Mouse (Mus musculus) hindbrain, embryonic 11.5 days (tissue): ENCODE data around the gene Ehbp1l1. TPM values are rescaled to one million over a fixed set of nuclear protein-coding genes. Genes with fewer than 3 reads are reported as not detected.
A peak's percentile ranks its signal among the peaks of the same experiment; 100 is the strongest.

ENCODE experiments used
- ATAC-seq: fragments of 200-750 bp; cut with Nextera tagmentation; 2 replicates; pipeline ENCODE4 v1.8.0; 2017; ENCODE audit warnings: mild to moderate bottlenecking, moderate TSS enrichment, moderate library complexity; ENCODE audit not compliant: low FRiP score
- DNase-seq: peaks from one replicate; pipeline ENCODE4 v3.0.0-alpha.2; 2015; ENCODE audit warnings: low spot score
- H3K27ac ChIP-seq: fragments of 300-500 bp; sonication (generic); 2 replicates; pipeline ENCODE4 v1.5.1; 2014; ENCODE audit warnings: mild to moderate bottlenecking, low read depth, low read length
- H3K27me3 ChIP-seq: fragments of 300-500 bp; sonication (generic); 2 replicates; pipeline ENCODE4 v1.6.1; 2014; ENCODE audit warnings: mild to moderate bottlenecking, low read length, moderate library complexity, mixed read lengths; ENCODE audit not compliant: control insufficient read depth, insufficient read depth
- H3K36me3 ChIP-seq: fragments of 300-500 bp; sonication (generic); 2 replicates; pipeline ENCODE4 v1.6.1; 2014; ENCODE audit warnings: mild to moderate bottlenecking, low read length, moderate library complexity, mixed read lengths; ENCODE audit not compliant: control insufficient read depth, insufficient read depth
- H3K4me1 ChIP-seq: fragments of 300-500 bp; sonication (generic); replicated peaks from 2 replicates; pipeline ENCODE4 v1.6.1; 2014; ENCODE audit warnings: low read length, mixed read lengths; ENCODE audit not compliant: control insufficient read depth, insufficient read depth
- H3K4me2 ChIP-seq: fragments of 300-500 bp; sonication (generic); replicated peaks from 2 replicates; pipeline ENCODE4 v1.6.1; 2014; ENCODE audit warnings: mild to moderate bottlenecking, low read depth, low read length
- H3K4me3 ChIP-seq: fragments of 300-500 bp; sonication (generic); 2 replicates; pipeline ENCODE4 v1.5.1; 2014; ENCODE audit warnings: low read depth, low read length
- H3K9ac ChIP-seq: fragments of 300-500 bp; sonication (generic); 2 replicates; pipeline ENCODE4 v1.6.1; 2014; ENCODE audit warnings: low read depth, low read length
- H3K9me3 ChIP-seq: fragments of 300-500 bp; sonication (generic); 2 replicates; pipeline ENCODE4 v1.6.1; 2016; ENCODE audit warnings: low read length; ENCODE audit not compliant: control insufficient read depth
- WGBS: fragments of 180-500 bp; shearing (Covaris S2); extraction: QIAGEN DNeasy Blood & Tissue Kit; methylation state at CpG from one replicate; pipeline ENCODE4 v1.1.7; 2014; 5-methylcytosine and 5-hydroxymethylcytosine counted together
- polyA plus RNA-seq: library from polyadenylated mRNA; unstranded; fragments of >200 nt; fragmentation: Nextera tagmentation; extraction: Ambion mirVana; gene quantifications from 2 replicates; pipeline ENCODE4 v1.2.1, GENCODE M21; 2014

Gene Ehbp1l1
- 4.4 and 6.2 TPM in 2 replicates for polyA plus RNA-seq

DNA sequence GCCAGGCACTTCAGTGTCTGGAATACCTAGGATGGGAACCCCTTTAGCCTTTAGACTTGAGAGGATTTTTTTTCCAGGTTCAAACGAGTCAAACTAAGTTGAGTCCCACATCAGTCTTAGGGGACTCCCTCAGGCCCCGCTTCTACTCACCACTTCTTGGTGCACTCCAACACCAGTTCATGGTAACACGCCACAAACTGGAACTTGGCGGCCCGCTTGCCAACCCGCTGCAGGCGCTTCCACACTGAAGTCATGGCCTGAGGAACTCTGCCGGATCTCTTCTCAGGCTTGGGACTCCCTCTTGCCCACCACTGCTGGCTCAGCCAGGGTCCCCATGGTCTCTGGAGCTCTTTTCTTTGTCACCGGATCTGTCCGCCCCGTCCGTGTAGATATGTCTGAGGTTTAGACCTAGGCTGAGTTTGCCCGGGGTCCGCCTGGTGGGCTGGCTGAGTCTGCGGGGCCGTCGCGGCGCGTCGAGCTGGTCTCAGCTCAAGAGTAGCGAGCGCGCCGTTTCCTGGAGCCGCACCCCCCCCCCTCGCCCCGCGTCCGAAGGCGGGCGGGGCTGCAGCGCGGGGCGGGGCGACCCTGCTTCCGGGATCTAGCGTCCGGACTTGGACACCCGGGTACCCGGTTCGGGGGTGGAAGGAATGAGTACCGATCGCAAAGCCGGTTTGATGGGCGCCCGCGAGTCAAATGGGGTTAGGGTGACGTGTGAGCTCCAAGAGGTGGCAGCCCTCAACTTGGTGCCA lies at the start of gene Ehbp1l1:
Gene Ehbp1l1 (minus strand): TSS at position 551 of the 749 bp plus-strand sequence.
- H3K27ac ChIP-seq, result 0 out of 2 replicates have a peak within 1 kb of the TSS, but pooled peaks have one; percentile 11
- peaks cover 8% of the 10 kb centered on the region; the same call in 1 of the 2 replicates for H3K36me3 ChIP-seq
- ATAC-seq, result no peak
- H3K27me3 ChIP-seq, result no peaks in the 10 kb centered on the region
- peaks cover 16% of the 10 kb centered on the region for H3K4me1 ChIP-seq
- H3K9me3 ChIP-seq, result no peaks in the 10 kb centered on the region
- 18% methylated on average over 38 of the region's 49 CpGs for WGBS
- H3K4me3 ChIP-seq, result peak within 1 kb of the TSS; percentile 26
- peak within 1 kb of the TSS; percentile 63 for H3K4me2 ChIP-seq
- DNase-seq, result peak; percentile 56
- peak within 1 kb of the TSS; percentile 49 for H3K9ac ChIP-seq

DNA sequence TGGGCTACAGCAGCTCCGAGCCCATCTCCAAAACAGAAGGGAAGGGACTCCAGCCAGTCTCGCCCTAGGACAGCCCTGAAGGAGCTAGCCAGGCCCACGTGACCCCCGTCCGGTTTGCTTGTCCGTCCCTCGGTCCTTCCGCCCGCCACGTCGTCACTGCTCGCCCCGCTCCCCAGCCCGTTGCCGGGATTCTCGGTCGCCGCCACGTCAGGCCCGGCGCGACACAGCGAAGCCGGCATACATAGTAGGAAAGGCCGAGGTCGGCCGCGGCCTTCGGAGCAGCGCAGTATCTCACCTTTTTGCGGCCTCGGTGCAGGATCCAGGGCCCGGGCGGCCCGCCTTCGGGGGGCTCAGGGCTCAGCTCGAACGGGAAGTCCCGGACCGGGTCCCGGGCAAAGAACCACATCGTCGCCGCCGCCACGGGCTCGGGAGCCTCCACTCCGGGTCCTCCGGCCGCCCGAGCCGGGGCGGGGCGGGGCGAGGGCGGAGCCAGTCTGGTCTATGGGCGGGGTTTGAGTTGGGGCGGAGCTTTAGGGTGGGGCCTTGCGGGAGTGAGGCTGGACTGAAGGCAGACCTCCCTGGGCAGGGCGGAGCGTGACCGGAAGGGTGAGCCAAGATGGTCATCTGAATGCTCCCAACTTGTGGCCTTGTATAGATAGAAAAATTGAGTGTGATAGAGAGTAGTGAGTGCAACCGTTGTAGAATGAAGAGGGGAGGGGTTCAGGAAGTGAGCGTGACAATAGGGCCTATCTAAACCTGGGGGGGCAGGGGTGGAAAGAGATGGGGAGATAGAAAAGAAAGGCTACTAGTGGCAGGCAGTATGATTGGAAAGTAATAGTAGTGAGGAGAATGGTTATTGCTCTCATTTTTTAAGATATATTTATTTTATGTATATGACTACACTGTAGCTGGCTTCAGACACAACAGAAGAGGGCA lies 45.1 kb upstream of the Ehbp1l1 start, which contains the start of gene Scyl1:
Gene Scyl1 (minus strand): TSS at position 495 of the 936 bp plus-strand sequence.
- DNase-seq (peak; percentile 94), ATAC-seq (peak; percentile 97)
- WGBS, result under 1% methylated on average over 54 of the region's 64 CpGs
- Histone ChIP-seq H3K4me2 (peak within 1 kb of the TSS; percentile 92), H3K9me3 (no peaks in the 10 kb centered on the region), H3K9ac (peak within 1 kb of the TSS; percentile 84), H3K36me3 (0 out of 2 replicates have a peak, but pooled peaks cover 4% of the 10 kb centered on the region), H3K27me3 (no peaks in the 10 kb centered on the region), H3K4me1 (peaks cover 8% of the 10 kb centered on the region), H3K27ac (peak within 1 kb of the TSS; percentile 74), H3K4me3 (peak within 1 kb of the TSS; percentile 89)

DNA sequence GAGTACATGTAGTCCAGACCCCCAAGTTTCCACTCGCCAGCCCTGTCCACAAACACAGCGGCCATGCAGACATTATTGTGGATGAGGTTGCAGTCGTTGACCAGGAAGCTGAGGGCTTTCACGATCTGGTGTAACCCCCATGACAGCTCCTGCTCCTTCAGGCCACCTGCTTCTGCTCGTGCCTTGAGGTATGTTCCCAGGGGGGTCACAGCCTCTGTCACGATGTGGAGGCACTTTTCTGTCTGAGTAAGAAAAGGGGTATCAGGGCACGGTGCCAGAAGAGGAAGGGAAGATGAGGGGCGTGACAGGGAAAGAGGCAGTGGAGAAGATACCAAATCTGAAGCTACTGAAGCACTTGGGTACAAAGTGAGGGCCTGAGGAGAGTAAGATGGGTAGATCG lies 44.2 kb upstream of the Ehbp1l1 start:
- H3K27me3 ChIP-seq, result no peaks in the 10 kb centered on the region
- H3K36me3 ChIP-seq, result 0 out of 2 replicates have a peak, but pooled peaks cover 8% of the 10 kb centered on the region
- peak overlapping the region; percentile 89 for H3K4me3 ChIP-seq
- ATAC-seq (no peak), DNase-seq (no peak)
- 55% methylated on average over 9 of the region's 9 CpGs for WGBS
- H3K9ac ChIP-seq, result peak overlapping the region; percentile 84
- H3K9me3 ChIP-seq, result no peaks in the 10 kb centered on the region
- H3K27ac ChIP-seq, result peak overlapping the region; percentile 74; the same call in 1 of the 2 replicates
- peaks cover 8% of the 10 kb centered on the region for H3K4me1 ChIP-seq
- H3K4me2 ChIP-seq, result peak overlapping the region; percentile 92

DNA sequence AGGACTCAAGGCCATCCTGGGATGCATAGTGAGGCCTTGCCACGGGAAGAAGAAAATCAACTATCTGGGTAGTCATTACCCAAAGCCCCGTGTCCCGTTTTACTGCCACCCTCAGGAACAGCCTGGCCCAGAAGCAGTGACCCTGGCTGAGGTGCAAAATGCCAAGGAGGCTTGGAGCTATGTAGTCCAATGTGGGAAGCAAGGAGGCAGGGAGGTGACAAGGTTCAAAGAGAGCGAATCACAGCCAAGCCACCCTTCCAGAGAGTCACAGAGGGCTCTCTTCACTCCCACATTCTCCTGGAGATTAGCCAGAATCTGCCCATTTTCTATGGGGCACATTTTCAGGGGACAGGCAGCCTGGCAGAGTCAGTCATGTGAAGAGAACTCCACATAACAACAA lies 41.2 kb upstream of the Ehbp1l1 start:
- no peak overlapping the region for H3K9ac ChIP-seq
- WGBS, result 94% methylated on average over 4 of the region's 4 CpGs
- no peaks in the 10 kb centered on the region for H3K9me3 ChIP-seq
- peaks cover 8% of the 10 kb centered on the region for H3K4me1 ChIP-seq
- H3K36me3 ChIP-seq, result peaks cover 12% of the 10 kb centered on the region; the same call in 1 of the 2 replicates
- no peak overlapping the region for H3K27ac ChIP-seq
- ATAC-seq (no peak), DNase-seq (no peak)
- no peaks in the 10 kb centered on the region for H3K27me3 ChIP-seq
- no peak overlapping the region for H3K4me2 ChIP-seq
- no peak overlapping the region for H3K4me3 ChIP-seq

DNA sequence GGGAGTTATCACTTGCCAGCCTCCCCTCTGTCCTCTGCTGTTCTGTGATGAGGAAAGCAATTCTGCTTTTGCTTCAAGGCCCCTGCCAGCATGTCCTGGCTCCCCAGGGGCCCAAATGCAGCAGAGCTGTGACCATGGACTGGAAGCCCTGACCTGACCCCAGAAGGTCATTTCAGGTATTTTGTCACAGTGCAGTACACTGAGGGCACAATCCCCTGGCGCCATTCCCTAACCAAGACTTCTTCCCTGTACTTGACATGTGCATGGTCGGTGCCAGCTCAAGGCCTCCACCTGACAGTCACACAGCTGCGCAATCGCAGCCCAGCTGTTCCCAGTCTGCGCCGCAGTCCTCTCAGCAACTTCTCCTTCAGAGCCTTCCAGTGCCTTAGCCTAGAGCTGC lies 37.0 kb upstream of the Ehbp1l1 start:
- Histone ChIP-seq H3K9ac (no peak overlapping the region), H3K36me3 (peaks cover 18% of the 10 kb centered on the region), H3K27me3 (peaks cover 3% of the 10 kb centered on the region), H3K4me3 (no peak overlapping the region), H3K9me3 (no peaks in the 10 kb centered on the region), H3K4me2 (no peak overlapping the region), H3K4me1 (no peaks in the 10 kb centered on the region), H3K27ac (no peak overlapping the region)
- 93% methylated on average over 6 of the region's 6 CpGs for WGBS
- ATAC-seq (no peak), DNase-seq (no peak)

DNA sequence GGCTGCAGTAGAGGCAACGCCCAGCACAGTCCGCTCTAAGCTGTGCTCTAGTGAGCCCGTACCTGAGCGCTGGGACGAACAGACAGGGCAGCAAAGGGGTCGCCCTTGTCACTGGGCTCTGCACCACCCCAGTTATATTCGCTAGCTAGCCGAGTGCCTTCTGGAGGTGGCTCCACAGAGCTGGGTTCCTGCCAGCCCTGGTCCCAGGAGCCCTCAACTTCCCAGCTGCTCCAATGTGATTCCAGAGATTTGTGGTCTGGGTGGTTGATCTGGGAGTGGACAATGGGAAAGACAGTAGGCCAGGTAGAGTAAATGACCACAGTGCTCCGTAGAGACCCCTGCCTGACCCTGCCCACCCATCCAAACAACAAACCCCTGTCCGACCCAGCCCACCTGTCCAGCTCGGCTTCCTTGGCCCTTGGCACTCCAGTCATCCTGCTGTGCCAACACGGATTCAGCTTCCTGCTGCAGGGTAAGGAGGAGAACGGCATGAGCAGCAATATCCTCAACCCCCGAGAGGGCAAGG lies 32.8 kb upstream of the Ehbp1l1 start:
- Histone ChIP-seq H3K9me3 (no peaks in the 10 kb centered on the region), H3K27ac (no peak overlapping the region), H3K4me3 (no peak overlapping the region), H3K4me2 (no peak overlapping the region), H3K9ac (no peak overlapping the region), H3K36me3 (peaks cover 9% of the 10 kb centered on the region), H3K4me1 (peaks cover 8% of the 10 kb centered on the region; the same call in 1 of the 2 replicates), H3K27me3 (peaks cover 36% of the 10 kb centered on the region)
- ATAC-seq (no peak), DNase-seq (no peak)
- 89% methylated on average over 14 of the region's 14 CpGs for WGBS

DNA sequence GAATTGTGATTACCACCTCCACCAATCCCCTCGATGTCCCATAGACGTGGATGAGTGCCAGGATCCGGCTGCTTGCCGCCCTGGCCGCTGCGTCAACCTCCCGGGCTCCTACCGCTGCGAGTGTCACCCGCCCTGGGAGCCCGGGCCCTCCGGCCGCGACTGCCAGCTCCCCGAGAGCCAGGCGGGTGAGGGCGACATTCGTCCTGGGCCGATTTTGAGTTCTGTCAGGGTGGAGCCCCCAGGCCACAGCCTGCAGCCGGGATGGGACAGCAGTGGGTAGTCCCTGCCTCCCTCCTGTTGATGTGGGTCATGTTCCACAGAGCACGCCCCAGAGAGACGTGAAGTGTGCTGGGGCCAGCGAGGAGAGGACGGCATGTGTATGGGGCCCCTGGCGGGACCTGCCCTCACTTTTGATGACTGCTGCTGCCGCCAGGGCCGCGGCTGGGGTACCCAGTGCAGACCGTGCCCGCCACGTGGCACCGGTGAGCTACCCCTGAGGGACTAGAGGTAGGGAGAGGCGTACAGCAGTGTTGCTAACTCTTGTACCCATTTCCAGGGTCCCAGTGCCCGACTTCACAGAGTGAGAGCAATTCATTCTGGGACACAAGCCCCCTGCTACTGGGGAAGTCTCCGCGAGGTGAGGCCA lies 31.0 kb upstream of the Ehbp1l1 start:
- ATAC-seq, result 0 out of 2 replicates have a peak, but pooled peaks have one; percentile 22
- no peak overlapping the region for H3K27ac ChIP-seq
- H3K4me3 ChIP-seq, result 0 out of 2 replicates have a peak overlapping the region, but pooled peaks have one; percentile 12
- WGBS, result 10% methylated on average over 36 of the region's 36 CpGs
- H3K4me1 ChIP-seq, result peaks cover 8% of the 10 kb centered on the region; the same call in 1 of the 2 replicates
- peak; percentile 38 for DNase-seq
- H3K9me3 ChIP-seq, result no peaks in the 10 kb centered on the region
- peak overlapping the region; percentile 39 for H3K4me2 ChIP-seq
- H3K9ac ChIP-seq, result 0 out of 2 replicates have a peak overlapping the region, but pooled peaks have one; percentile 20
- H3K36me3 ChIP-seq, result peaks cover 5% of the 10 kb centered on the region; the same call in 1 of the 2 replicates
- H3K27me3 ChIP-seq, result peaks cover 45% of the 10 kb centered on the region
